Mouse (Mus musculus): ENCODE results near the gene Susd3. TPM values are rescaled to one million over a fixed set of nuclear protein-coding genes. Genes with fewer than 3 reads are reported as not detected.

Gene Susd3
- polyA plus RNA-seq, 1 experiment: 6.2 TPM

DNA sequence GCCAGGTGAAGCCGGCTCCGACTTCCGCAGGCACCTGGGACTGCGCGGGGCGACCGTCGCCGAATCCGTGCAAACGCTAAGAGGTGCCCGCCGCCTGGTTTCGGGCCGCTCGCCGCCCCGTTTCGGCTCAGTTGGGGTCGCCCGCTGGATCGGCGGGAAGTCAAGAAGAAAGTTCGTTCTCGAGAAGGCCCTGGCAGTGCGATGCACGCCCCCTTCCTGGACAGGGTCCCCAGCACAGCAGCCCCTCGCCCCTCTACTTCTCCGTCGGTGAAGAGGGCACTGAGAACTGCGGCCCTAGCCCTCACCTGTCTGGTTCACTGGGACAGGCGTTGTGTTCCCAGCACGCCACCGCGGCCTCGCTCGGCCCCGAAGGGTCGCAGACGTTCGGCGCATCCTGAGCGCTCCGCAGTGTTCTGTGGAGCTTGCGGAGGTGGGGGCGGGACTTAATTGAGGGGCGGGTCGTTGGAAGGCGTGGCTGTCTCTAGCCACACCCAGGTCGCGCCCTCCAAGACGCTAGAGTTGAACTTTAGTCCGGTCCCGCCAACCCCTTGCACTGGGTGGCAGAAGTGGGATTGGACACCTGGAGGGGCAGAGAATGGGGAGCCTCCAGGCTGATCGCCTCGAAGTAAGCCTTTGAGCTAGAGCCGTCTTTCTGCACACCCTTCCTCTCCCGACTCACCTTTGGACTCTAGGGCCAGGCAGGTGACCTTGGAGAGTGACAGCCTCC, 603 bp downstream of the Susd3 start:
- WGBS: 3% methylated on average over 58 of the region's 58 CpGs

DNA sequence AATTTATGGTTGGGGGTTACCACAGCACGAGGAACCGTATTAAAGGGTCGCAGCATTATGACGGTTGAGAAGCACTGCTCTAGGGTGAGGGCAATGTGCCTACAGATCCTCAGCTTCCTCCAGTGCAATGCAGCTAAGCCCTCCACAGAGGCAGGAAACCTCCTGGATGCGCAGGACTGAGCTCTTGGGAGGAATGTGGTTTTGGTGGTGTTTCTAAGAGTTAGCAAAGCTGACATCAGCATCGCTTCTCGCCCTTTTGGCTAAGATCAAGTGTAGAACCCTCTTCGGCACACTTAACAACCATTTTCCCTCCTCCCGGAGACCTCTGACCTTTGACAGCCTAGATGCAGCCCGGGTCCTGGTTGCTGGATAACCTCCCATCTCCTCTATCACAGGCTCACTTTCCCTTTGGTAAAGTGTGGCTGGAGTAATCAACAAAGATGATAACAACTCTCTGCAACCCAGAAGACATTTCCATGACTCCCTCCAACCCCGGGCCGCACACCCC, 1.2 kb downstream of the Susd3 start:
- WGBS: 49% methylated on average over 12 of the region's 12 CpGs
- DNase-seq (ENCODE audit: low read depth, low spot score): no peak

More for the DNA sequence above, 603 bp downstream of the Susd3 start:
- no peak for DNase-seq (ENCODE audit: low read depth, low spot score)

DNA sequence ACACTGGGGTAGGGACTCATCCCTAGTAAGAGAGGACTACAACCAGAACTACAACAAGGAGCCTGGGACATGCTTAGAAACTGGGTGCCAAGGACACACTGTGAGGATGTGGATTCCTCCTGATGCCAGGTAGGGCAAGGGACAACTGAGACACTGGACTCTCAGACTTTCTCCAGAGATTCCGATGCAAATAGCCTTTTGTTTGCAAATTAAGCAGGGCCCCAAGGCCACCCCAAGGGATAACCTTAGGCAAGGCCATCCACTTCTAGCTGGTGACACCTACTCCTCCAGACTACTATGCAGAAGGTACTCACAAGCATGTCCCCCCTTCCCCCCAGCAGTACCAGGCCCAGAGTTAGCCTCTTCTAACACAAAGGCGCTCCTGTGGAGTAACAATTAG, 1.9 kb downstream of the Susd3 start:
- DNase-seq (ENCODE audit: low read depth, low spot score): no peak
- 94% methylated on average over 2 of the region's 2 CpGs for WGBS

- 65% methylated on average over 3 of the region's 3 CpGs for WGBS
- no peak for DNase-seq (ENCODE audit: low read depth, low spot score)
Observed at GRCm38 (mm10) chr13:49246011-49246410, 2.5 kb downstream of the Susd3 start.

DNA sequence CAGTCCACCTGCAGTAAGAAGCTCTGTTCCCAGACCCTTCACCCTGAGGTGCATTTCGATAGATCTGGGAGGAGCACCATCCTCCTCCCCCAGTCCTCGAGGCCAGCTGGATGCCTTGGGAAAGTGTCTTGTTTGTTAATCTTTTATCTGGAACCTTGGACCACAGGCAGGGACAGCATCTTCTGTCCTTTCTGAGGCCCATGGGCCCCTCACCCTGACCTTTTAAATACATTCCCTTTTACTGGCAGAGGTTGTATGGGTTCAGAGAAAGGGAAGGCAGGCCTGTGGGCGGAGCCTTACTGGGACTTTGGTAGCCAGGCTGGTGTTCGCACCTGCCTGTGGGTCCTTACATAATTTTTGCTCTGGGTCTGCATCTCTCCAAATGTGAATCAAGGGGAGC, 3.3 kb downstream of the Susd3 start:
- WGBS: 67% methylated on average over 4 of the region's 4 CpGs
- DNase-seq (ENCODE audit: low read depth, low spot score): no peak

GRCm38 (mm10) chr13:49243492-49243891, 5.0 kb downstream of the Susd3 start:
- no peak for DNase-seq (ENCODE audit: low read depth, low spot score)
- 92% methylated on average over 2 of the region's 2 CpGs for WGBS

GRCm38 (mm10) chr13:49242321-49243065, 6.0 kb downstream of the Susd3 start:
- DNase-seq (ENCODE audit: low read depth, low spot score): no peak
- 61% methylated on average over 9 of the region's 9 CpGs for WGBS

- DNase-seq (ENCODE audit: low read depth, low spot score): no peak
- WGBS: 95% methylated on average over 8 of the region's 8 CpGs
Observed at GRCm38 (mm10) chr13:49238737-49239136, 9.8 kb downstream of the Susd3 start.

- 88% methylated on average over 8 of the region's 8 CpGs for WGBS
- no peak for DNase-seq (ENCODE audit: low read depth, low spot score)
Observed at GRCm38 (mm10) chr13:49237617-49238016, 10.9 kb downstream of the Susd3 start.

DNA sequence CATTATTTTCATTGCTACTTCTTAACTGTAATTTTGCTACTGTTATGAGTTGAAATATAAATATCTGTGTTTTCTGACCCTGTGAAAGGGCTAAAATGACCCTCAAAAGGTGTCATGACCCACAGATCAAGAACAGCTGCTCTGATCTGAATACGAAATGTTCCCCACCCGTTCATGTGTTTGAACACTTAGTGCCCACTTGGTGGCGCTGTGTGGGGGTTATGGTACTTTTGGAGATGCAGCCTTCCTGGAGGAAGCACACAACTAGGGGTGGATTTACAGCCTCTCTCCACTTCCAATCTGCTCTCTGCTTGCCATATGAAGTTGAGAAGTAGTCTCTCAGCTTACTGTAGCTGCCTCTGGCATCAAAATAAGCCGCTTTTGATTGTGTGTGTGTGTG, 13.8 kb downstream of the Susd3 start:
- 97% methylated on average over 4 of the region's 4 CpGs for WGBS
- DNase-seq (ENCODE audit: low read depth, low spot score): no peak

GRCm38 (mm10) chr13:49233792-49234572, 14.5 kb downstream of the Susd3 start:
- WGBS: 56% methylated on average over 8 of the region's 8 CpGs

DNA sequence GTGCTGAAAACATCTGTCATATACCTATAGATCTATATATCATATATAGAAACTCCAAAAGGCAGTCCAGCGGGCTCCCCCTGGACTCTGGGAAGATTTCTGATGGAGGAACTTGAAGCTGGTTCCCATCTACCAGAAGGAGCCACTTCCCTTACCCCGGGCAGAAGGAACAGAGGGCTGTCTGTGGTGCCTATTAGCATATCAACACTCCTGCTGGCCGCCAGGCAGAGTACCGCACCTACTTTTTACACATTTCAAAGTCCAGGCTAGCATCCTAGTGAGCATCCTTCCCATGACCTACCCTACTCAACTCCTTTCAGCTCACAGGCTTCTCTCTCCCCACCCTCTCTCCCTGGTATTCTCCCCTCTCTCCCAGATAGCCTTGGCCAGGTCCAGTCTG, 22.9 kb downstream of the Susd3 start:
- no peak for DNase-seq (ENCODE audit: low read depth, low spot score)
- WGBS: 33% methylated on average over 4 of the region's 4 CpGs

More at GRCm38 (mm10) chr13:49233792-49234572, 14.5 kb downstream of the Susd3 start:
- no peak for DNase-seq (ENCODE audit: low read depth, low spot score)

GRCm38 (mm10) chr13:49225159-49225558, 23.3 kb downstream of the Susd3 start:
- DNase-seq (ENCODE audit: low read depth, low spot score): no peak
- 74% methylated on average over 3 of the region's 3 CpGs for WGBS

DNA sequence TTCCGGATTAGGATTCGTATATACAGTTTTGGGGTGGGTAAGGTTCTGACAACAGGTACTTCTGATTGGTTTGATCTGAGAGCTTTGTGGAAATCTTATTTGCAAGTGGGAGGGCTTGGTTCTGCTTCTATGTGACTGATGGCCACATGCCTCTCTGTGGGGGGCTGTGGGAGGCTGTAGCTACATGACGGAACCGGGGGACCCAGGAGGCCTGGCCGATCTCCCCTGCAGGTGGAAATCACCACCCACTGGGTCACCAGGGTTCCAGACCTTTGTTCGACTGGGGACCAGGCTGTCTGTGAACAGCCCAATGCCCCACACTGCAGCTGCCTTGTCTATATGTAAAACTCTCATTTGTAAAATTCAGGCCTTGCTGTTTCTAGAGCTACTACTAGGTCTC, 23.8 kb downstream of the Susd3 start:
- 52% methylated on average over 6 of the region's 6 CpGs for WGBS
- no peak for DNase-seq (ENCODE audit: low read depth, low spot score)

DNA sequence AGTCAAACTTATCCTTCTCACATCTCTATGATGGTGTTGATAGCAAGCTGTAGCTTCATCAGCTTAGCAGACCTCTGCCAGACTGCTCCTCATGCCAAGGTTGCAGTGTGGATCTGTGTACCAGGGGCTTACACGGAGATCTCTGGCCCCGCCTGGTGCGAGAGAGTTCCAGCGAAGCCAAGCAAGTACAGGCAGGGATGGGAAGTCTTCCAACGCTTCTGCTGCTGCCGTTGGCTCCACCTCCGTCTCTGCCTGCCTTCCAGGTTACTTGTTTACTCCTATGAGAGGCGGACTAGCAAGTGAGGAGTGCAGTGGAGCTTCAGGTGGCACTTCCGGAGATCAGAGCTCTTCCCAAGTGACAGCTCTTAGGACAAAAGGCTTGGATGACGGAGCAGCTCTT, 24.2 kb downstream of the Susd3 start:
- 11% methylated on average over 10 of the region's 10 CpGs for WGBS
- DNase-seq (ENCODE audit: low read depth, low spot score): no peak

GRCm38 (mm10) chr13:49220912-49221311, 27.6 kb downstream of the Susd3 start:
- WGBS: 40% methylated on average over 5 of the region's 5 CpGs
- no peak for DNase-seq (ENCODE audit: low read depth, low spot score)

DNA sequence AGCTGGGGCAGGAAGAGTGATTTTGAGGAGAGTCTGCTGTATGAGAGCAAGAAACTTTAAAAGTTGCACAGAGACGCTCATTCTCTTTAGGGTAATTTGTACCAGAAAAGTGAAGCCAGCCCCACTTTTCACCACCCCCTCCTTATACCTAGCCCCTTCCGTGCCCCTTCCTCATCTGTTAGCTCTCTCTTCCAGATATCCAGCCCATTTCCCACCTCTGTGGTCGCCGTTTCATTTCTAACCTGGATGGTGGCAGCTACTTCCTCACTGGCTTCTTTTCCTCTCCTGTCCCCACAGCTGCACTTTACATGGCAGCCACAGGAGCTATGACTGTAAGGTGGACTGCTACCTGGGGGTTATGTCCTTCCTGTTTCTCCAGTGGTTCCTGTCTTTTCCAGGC, 29.1 kb downstream of the Susd3 start:
- no peak for DNase-seq (ENCODE audit: low read depth, low spot score)
- 81% methylated on average over 4 of the region's 4 CpGs for WGBS

DNA sequence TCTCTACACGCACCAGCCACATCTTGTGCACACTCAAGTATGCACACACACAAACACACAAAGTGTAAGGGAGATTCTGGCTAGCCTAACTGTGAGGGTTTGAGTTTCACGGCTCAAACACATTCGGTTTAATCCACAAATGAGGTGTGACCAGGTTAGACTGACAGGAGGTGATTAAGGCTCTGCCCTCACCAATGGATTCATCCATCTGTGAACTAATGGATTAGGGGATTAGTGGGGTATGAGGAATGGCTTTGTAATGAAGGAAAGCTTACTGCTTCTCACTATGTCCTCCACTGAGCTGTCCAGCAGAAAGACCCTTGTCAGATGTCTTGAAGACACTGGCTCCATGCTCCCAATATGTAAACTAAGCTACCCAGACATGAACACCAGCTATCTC, 29.9 kb downstream of the Susd3 start:
- DNase-seq (ENCODE audit: low read depth, low spot score): no peak
- WGBS: 79% methylated on average over 3 of the region's 3 CpGs

- WGBS: 90% methylated on average over 9 of the region's 9 CpGs
- no peak for DNase-seq (ENCODE audit: low read depth, low spot score)
Observed at GRCm38 (mm10) chr13:49216808-49217561, 31.5 kb downstream of the Susd3 start.

- DNase-seq (ENCODE audit: low read depth, low spot score): no peak
- 6% methylated on average over 17 of the region's 17 CpGs for WGBS
Observed at GRCm38 (mm10) chr13:49216220-49216552, 32.3 kb downstream of the Susd3 start.

Data from large intestine, adult 2 months (tissue).